Mouse (Mus musculus) liver, adult 2 months (tissue): ENCODE results near the gene S1pr2. TPM values are rescaled to one million over a fixed set of nuclear protein-coding genes. Genes with fewer than 3 reads are reported as not detected.

Source experiments
- DNase-seq: peaks from one replicate; pipeline ENCODE4 v3.0.0-alpha.2; 2011; ENCODE audit warnings: low read depth, low spot score; ENCODE audit errors: extremely low read depth
- H3K27ac ChIP-seq: fragments of 200-500 bp; replicated peaks from 2 replicates; pipeline ENCODE4 v1.5.1; 2012; ENCODE audit warnings: low read depth, mild to moderate bottlenecking, control low read depth, inconsistent platforms, low read length; ENCODE audit not compliant: insufficient read depth
- H3K27me3 ChIP-seq: fragments of 200-500 bp; 2 replicates; pipeline ENCODE4 v1.6.1; 2012; ENCODE audit warnings: mild to moderate bottlenecking, moderate library complexity, low read length, inconsistent platforms; ENCODE audit not compliant: control insufficient read depth, insufficient read depth
- H3K36me3 ChIP-seq: fragments of 200-500 bp; 2 replicates; pipeline ENCODE4 v1.6.1; 2012; ENCODE audit warnings: low read length, inconsistent platforms; ENCODE audit not compliant: control insufficient read depth, insufficient read depth
- H3K4me1 ChIP-seq: fragments of 200-500 bp; 2 replicates; pipeline ENCODE4 v1.6.1; 2011; ENCODE audit warnings: low read length; ENCODE audit not compliant: control insufficient read depth, insufficient read depth
- H3K4me3 ChIP-seq: fragments of 200-500 bp; 2 replicates; pipeline ENCODE4 v1.5.1; 2011; ENCODE audit warnings: low read depth, mild to moderate bottlenecking, control low read depth, low read length, moderate library complexity; ENCODE audit not compliant: insufficient read depth
- H3K79me2 ChIP-seq: fragments of 200-500 bp; 2 replicates; pipeline ENCODE4 v1.6.1; 2012; ENCODE audit warnings: inconsistent platforms, mild to moderate bottlenecking, low read length, moderate library complexity; ENCODE audit not compliant: control insufficient read depth, insufficient read depth
- H3K9ac ChIP-seq: fragments of 200-500 bp; 2 replicates; pipeline ENCODE4 v1.6.1; 2012; ENCODE audit warnings: low read depth, mild to moderate bottlenecking, control low read depth, inconsistent platforms, low read length
- CTCF ChIP-seq: fragments of 200-500 bp; IDR thresholded peaks from 2 replicates; pipeline ENCODE4 v1.5.1; 2011; ENCODE audit warnings: low read depth, low read length, control low read depth
- POLR2A ChIP-seq: fragments of 200-500 bp; IDR thresholded peaks from 2 replicates; pipeline ENCODE4 v1.6.1; 2011; ENCODE audit warnings: low read length, control low read depth; ENCODE audit not compliant: insufficient read depth; ENCODE audit errors: extremely low read depth
- WGBS: fragments of 180-500 bp; shearing (Covaris S2); methylation state at CpG from one replicate; pipeline ENCODE4 v1.1.7; 2018; 5-methylcytosine and 5-hydroxymethylcytosine counted together
- polyA plus RNA-seq: library from polyadenylated mRNA; depleted of rRNA; stranded (reverse); fragments of >200 nt; gene quantifications from 2 replicates; pipeline ENCODE4 v1.2.3, GENCODE M21; 2012
- total RNA-seq: library from RNA; depleted of rRNA; stranded (reverse); fragments of >200 nt; gene quantifications from 2 replicates; pipeline ENCODE4 v1.2.3, GENCODE M21; 2014

The S1pr2 gene
- total and polyA plus RNA-seq, 2 experiments: 1.2 to 3.9 TPM

GRCm38 (mm10) chr9:20966747-20967146 lies 9.8 kb downstream of the S1pr2 start:
- no peaks in the 10 kb centered on the region for H3K79me2 ChIP-seq
- WGBS: 78% methylated on average over 5 of the region's 5 CpGs
- no peak for DNase-seq
- no peak overlapping the region for H3K4me3 ChIP-seq
- no peaks in the 10 kb centered on the region for H3K36me3 ChIP-seq
- no peaks in the 10 kb centered on the region for H3K27me3 ChIP-seq
- no peak overlapping the region for H3K9ac ChIP-seq
- no peaks in the 10 kb centered on the region for H3K4me1 ChIP-seq
- TF ChIP-seq CTCF (no peak), POLR2A (no peak)
- no peak overlapping the region for H3K27ac ChIP-seq

GRCm38 (mm10) chr9:20966008-20966407 lies 10.6 kb downstream of the S1pr2 start:
- WGBS: 91% methylated on average over 3 of the region's 3 CpGs
- H3K4me1 ChIP-seq: no peaks in the 10 kb centered on the region
- no peak for DNase-seq
- no peaks in the 10 kb centered on the region for H3K36me3 ChIP-seq
- no peak overlapping the region for H3K9ac ChIP-seq
- no peak overlapping the region for H3K27ac ChIP-seq
- H3K79me2 ChIP-seq: no peaks in the 10 kb centered on the region
- no peaks in the 10 kb centered on the region for H3K27me3 ChIP-seq
- no peak overlapping the region for H3K4me3 ChIP-seq
- TF ChIP-seq POLR2A: no peak
- TF ChIP-seq CTCF: no peak

- no peak overlapping the region for H3K27ac ChIP-seq
- no peaks in the 10 kb centered on the region for H3K27me3 ChIP-seq
- no peaks in the 10 kb centered on the region for H3K4me1 ChIP-seq
- TF ChIP-seq POLR2A: no peak
- H3K9ac ChIP-seq: no peak overlapping the region
- no peak overlapping the region for H3K4me3 ChIP-seq
- peak; percentile 33 for DNase-seq
- 41% methylated on average over 4 of the region's 4 CpGs for WGBS
- H3K79me2 ChIP-seq: no peaks in the 10 kb centered on the region
- H3K36me3 ChIP-seq: no peaks in the 10 kb centered on the region
These were observed 11.0 kb downstream of the S1pr2 start for GRCm38 (mm10) chr9:20965606-20966005.

- H3K4me3 ChIP-seq: no peak overlapping the region
- TF ChIP-seq CTCF: no peak
- no peak for TF ChIP-seq POLR2A
- no peak overlapping the region for H3K9ac ChIP-seq
- no peaks in the 10 kb centered on the region for H3K79me2 ChIP-seq
- 72% methylated on average over 9 of the region's 9 CpGs for WGBS
- H3K27ac ChIP-seq: no peak overlapping the region
- DNase-seq: no peak
- H3K4me1 ChIP-seq: no peaks in the 10 kb centered on the region
- no peaks in the 10 kb centered on the region for H3K36me3 ChIP-seq
- no peaks in the 10 kb centered on the region for H3K27me3 ChIP-seq
These were observed 15.0 kb downstream of the S1pr2 start for GRCm38 (mm10) chr9:20961557-20961956.

- no peaks in the 10 kb centered on the region for H3K4me1 ChIP-seq
- DNase-seq: no peak
- no peak within 1 kb of the TSS for H3K27ac ChIP-seq
- WGBS: 91% methylated on average over 2 of the region's 2 CpGs
- no peaks in the 10 kb centered on the region for H3K36me3 ChIP-seq
- H3K9ac ChIP-seq: no peak within 1 kb of the TSS
- TF ChIP-seq CTCF (no peak), POLR2A (no peak)
- H3K27me3 ChIP-seq: no peaks in the 10 kb centered on the region
- H3K79me2 ChIP-seq: no peaks in the 10 kb centered on the region
- H3K4me3 ChIP-seq: no peak within 1 kb of the TSS
These were observed 17.1 kb downstream of the S1pr2 start, which contains the start of gene Dnmt1 for GRCm38 (mm10) chr9:20959430-20959938. Gene Dnmt1, minus strand, starts transcription at chr9:20959888.

- Histone ChIP-seq H3K9ac (no peak overlapping the region), H3K79me2 (peaks cover 6% of the 10 kb centered on the region; the same call in 1 of the 2 replicates), H3K4me3 (no peak overlapping the region), H3K36me3 (no peaks in the 10 kb centered on the region), H3K27ac (no peak overlapping the region), H3K27me3 (no peaks in the 10 kb centered on the region), H3K4me1 (no peaks in the 10 kb centered on the region)
- WGBS: 89% methylated on average over 3 of the region's 3 CpGs
- TF ChIP-seq CTCF: no peak
- TF ChIP-seq POLR2A: no peak
- DNase-seq: no peak
These were observed 19.6 kb downstream of the S1pr2 start for GRCm38 (mm10) chr9:20956989-20957388.
